Mouse (Mus musculus): ENCODE data around the gene Ccdc182.
A peak's percentile ranks its signal among the peaks of the same experiment; 100 is the strongest.

DNA sequence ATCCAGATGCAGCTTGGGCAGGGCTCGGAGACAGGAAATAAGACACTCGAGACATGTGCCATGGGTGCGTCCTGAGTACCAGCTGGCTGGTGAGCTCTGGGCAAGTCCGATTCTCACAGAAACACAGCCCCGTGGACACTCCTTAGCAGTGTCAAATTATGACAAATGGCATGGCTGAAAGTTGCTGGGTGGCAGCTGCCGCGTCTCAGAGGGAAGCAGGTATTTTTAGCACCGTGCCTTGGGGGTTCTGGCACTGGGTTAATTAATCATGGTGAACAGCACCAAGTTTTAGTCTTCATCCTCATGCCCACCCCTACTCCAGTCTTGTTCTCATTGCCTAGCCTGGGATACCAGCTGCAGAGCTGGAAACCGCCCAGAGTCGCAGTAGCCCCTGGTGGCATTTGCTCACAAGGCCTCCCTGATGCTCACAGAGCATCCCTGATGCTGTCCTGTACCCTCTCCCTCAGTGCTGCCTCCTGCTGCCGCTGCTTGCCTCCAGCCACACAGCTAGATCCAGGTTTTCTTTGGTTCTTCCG lies 5.0 kb upstream of the Ccdc182 start:
- 0 out of 2 replicates have a peak, but pooled peaks have one; percentile 14 for TF ChIP-seq CTCF (IDR thresholded peaks at IDR 0.05; ENCODE audit: extremely low read depth, insufficient read depth, low read length)
- TF ChIP-seq POLR2A (IDR thresholded peaks at IDR 0.05; ENCODE audit: extremely low read depth, insufficient read depth, low read length): no peak

Measured in cortical plate, adult 2 months (tissue).